Mouse (Mus musculus): ENCODE measurements at regions not wholly inside any gene's neighbourhood (a gene's known extent, or its start where the extent isn't known, plus 50 kb on each side); places are given as distances from the start of the nearest gene placed in this dataset.

DNA sequence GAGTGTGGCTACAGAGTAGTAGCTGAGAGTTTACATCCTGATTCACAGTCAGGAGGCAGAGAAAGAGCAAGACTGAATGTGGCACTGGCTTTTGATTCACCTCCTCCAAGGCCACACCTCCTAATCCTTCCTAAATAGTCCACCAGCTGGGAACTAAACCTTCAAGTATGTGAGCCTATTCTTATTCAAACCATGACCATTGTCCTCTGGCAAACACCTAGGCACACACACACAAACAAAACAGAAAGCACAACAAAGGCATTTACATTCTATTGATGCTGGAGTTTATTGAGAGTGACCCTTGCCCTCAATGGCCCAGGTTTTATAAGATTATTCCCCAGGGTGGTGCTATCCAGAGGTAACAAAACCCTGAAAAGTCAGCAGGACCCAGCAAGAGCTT, 235.4 kb upstream of the Dynlrb2 start:
- no peak for TF ChIP-seq CHD2 (IDR thresholded peaks at IDR 0.05; ENCODE audit: low read length)
- H3K4me3 ChIP-seq (ENCODE audit: control insufficient read depth in 1 of 2, insufficient read depth in 1 of 2, low read depth in 2 of 2, low read length in 2 of 2): no peak overlapping the region
- no peaks in the 10 kb centered on the region for H3K36me3 ChIP-seq (ENCODE audit: control insufficient read depth in 1 of 2, insufficient read depth in 2 of 2, low read length in 2 of 2)
- H3K27me3 ChIP-seq (ENCODE audit: control insufficient read depth in 1 of 2, insufficient read depth in 2 of 2, low read length in 2 of 2): no peaks in the 10 kb centered on the region
- no peaks in the 10 kb centered on the region for H3K79me2 ChIP-seq (ENCODE audit: control insufficient read depth, insufficient read depth, low read length, poor library complexity)
- no peak overlapping the region for H3K9ac ChIP-seq (ENCODE audit: control insufficient read depth, low read depth, low read length, poor library complexity, severe bottlenecking)
- H3K9me3 ChIP-seq (replicated peaks; ENCODE audit: insufficient read depth, low read length): no peaks in the 10 kb centered on the region
- DNase-seq (ENCODE audit: low read depth, low spot score): no peak
- H3K27ac ChIP-seq (ENCODE audit: control insufficient read depth, low read depth, low read length): no peak overlapping the region
- H3K4me1 ChIP-seq (ENCODE audit: control insufficient read depth in 1 of 2, insufficient read depth in 2 of 2, low read length in 2 of 2): no peaks in the 10 kb centered on the region

DNA sequence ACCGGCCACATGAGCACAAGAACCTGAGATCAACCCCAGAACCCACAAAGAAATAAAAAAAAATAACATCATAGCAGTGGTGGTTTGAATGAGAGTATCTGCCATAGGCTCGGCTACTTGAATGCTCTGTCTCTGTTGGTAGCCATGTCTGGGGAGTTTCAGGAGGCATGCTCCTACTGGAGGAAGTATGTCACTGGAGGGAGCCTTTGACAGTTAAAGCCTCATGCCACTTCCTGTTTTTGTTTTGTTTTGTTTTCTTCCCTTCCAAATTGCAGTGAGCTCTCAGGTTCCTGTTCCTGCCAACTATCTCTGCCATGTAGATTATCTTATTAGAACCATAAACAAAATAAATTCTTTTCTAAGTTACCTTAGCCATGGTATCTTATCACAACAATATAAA, 236.1 kb upstream of the Dynlrb2 start:
- H3K9ac ChIP-seq (ENCODE audit: control insufficient read depth, low read depth, low read length, poor library complexity, severe bottlenecking): no peak overlapping the region
- H3K36me3 ChIP-seq (ENCODE audit: control insufficient read depth in 1 of 2, insufficient read depth in 2 of 2, low read length in 2 of 2): no peaks in the 10 kb centered on the region
- H3K4me1 ChIP-seq (ENCODE audit: control insufficient read depth in 1 of 2, insufficient read depth in 2 of 2, low read length in 2 of 2): no peaks in the 10 kb centered on the region
- H3K9me3 ChIP-seq (replicated peaks; ENCODE audit: insufficient read depth, low read length): no peaks in the 10 kb centered on the region
- H3K27me3 ChIP-seq (ENCODE audit: control insufficient read depth in 1 of 2, insufficient read depth in 2 of 2, low read length in 2 of 2): no peaks in the 10 kb centered on the region
- no peak overlapping the region for H3K4me3 ChIP-seq (ENCODE audit: control insufficient read depth in 1 of 2, insufficient read depth in 1 of 2, low read depth in 2 of 2, low read length in 2 of 2)
- no peak overlapping the region for H3K27ac ChIP-seq (ENCODE audit: control insufficient read depth, low read depth, low read length)
- no peak for DNase-seq (ENCODE audit: low read depth, low spot score)
- H3K79me2 ChIP-seq (ENCODE audit: control insufficient read depth, insufficient read depth, low read length, poor library complexity): no peaks in the 10 kb centered on the region
- TF ChIP-seq JUND (IDR thresholded peaks at IDR 0.05; ENCODE audit: low read depth, low read length): no peak

DNA sequence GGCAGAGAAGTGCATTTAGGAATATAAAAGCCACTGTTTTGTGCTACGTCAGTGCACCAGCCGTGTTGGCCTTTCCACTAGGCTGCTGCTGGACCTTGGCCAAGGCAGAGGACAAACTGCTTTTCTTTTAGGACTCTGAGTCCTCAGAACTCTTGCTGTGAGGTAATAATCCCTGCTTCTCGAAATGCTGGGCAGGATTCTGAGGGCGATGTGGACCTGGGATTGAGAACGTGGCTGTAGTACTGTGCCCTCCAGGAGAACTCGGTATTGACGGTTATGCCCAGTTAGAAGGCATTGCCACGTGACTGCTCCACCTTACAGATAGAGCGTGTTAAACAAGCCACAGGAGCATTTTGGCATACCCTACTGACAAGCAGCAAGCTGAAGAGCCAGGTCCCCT, 236.6 kb upstream of the Dynlrb2 start:
- Histone ChIP-seq H3K4me3 (ENCODE audit: control insufficient read depth in 1 of 2, insufficient read depth in 1 of 2, low read depth in 2 of 2, low read length in 2 of 2) (no peak overlapping the region), H3K79me2 (ENCODE audit: control insufficient read depth, insufficient read depth, low read length, poor library complexity) (no peaks in the 10 kb centered on the region), H3K27ac (ENCODE audit: control insufficient read depth, low read depth, low read length) (no peak overlapping the region), H3K36me3 (ENCODE audit: control insufficient read depth in 1 of 2, insufficient read depth in 2 of 2, low read length in 2 of 2) (no peaks in the 10 kb centered on the region), H3K9me3 (replicated peaks; ENCODE audit: insufficient read depth, low read length) (no peaks in the 10 kb centered on the region), H3K27me3 (ENCODE audit: control insufficient read depth in 1 of 2, insufficient read depth in 2 of 2, low read length in 2 of 2) (no peaks in the 10 kb centered on the region), H3K4me1 (ENCODE audit: control insufficient read depth in 1 of 2, insufficient read depth in 2 of 2, low read length in 2 of 2) (no peaks in the 10 kb centered on the region), H3K9ac (ENCODE audit: control insufficient read depth, low read depth, low read length, poor library complexity, severe bottlenecking) (no peak overlapping the region)
- no peak for DNase-seq (ENCODE audit: low read depth, low spot score)
- TF ChIP-seq TAL1 (IDR thresholded peaks at IDR 0.05; ENCODE audit: low read length) (no peak), EP300 (IDR thresholded peaks at IDR 0.05; ENCODE audit: low read depth in 1 of 2, low read length in 2 of 2) (no peak), SMC3 (IDR thresholded peaks at IDR 0.05; ENCODE audit: low read depth, low read length) (no peak)

DNA sequence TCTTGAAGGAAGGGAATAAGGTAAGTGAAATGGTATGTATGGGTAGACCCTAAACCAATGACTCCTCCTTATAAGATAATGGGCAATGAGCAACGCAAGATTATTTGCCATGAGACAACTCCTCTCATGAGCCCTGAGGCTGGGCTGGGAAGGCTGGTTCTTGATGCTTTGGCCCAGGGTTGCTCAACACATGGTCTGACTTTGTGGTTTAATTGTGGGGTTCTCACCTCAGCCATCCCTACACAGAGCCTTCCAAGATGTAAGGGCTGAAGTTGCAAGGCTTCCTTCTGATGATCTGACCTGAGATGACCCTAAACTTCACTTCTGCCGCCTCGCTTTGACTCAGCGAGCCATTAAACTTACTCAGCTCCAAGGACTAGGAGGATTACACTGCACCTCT, 237.8 kb upstream of the Dynlrb2 start:
- Histone ChIP-seq H3K9ac (ENCODE audit: control insufficient read depth, low read depth, low read length, poor library complexity, severe bottlenecking) (no peak overlapping the region), H3K9me3 (replicated peaks; ENCODE audit: insufficient read depth, low read length) (no peaks in the 10 kb centered on the region), H3K4me3 (ENCODE audit: control insufficient read depth in 1 of 2, insufficient read depth in 1 of 2, low read depth in 2 of 2, low read length in 2 of 2) (no peak overlapping the region), H3K4me1 (ENCODE audit: control insufficient read depth in 1 of 2, insufficient read depth in 2 of 2, low read length in 2 of 2) (no peaks in the 10 kb centered on the region), H3K36me3 (ENCODE audit: control insufficient read depth in 1 of 2, insufficient read depth in 2 of 2, low read length in 2 of 2) (no peaks in the 10 kb centered on the region), H3K27me3 (ENCODE audit: control insufficient read depth in 1 of 2, insufficient read depth in 2 of 2, low read length in 2 of 2) (no peaks in the 10 kb centered on the region), H3K79me2 (ENCODE audit: control insufficient read depth, insufficient read depth, low read length, poor library complexity) (no peaks in the 10 kb centered on the region), H3K27ac (ENCODE audit: control insufficient read depth, low read depth, low read length) (no peak overlapping the region)
- TF ChIP-seq ELF1 (IDR thresholded peaks at IDR 0.05; ENCODE audit: low read depth, low read length): no peak
- TF ChIP-seq SIN3A (IDR thresholded peaks at IDR 0.05; ENCODE audit: low read length): no peak
- no peak for TF ChIP-seq NRF1 (IDR thresholded peaks at IDR 0.05; ENCODE audit: insufficient read depth, low read depth, low read length, poor library complexity, severe bottlenecking)
- TF ChIP-seq UBTF (IDR thresholded peaks at IDR 0.05; ENCODE audit: borderline replicate concordance, insufficient read depth, low read depth, low read length): no peak
- TF ChIP-seq POLR2AphosphoS5 (IDR thresholded peaks at IDR 0.05; ENCODE audit: borderline replicate concordance, low read depth, low read length): no peak
- TF ChIP-seq GATA1 (IDR thresholded peaks at IDR 0.05; ENCODE audit: low read depth, low read length): no peak
- no peak for TF ChIP-seq CHD1 (IDR thresholded peaks at IDR 0.05; ENCODE audit: low read depth, low read length)
- TF ChIP-seq RCOR1 (IDR thresholded peaks at IDR 0.05; ENCODE audit: low read depth, low read length): no peak
- no peak for TF ChIP-seq SMC3 (IDR thresholded peaks at IDR 0.05; ENCODE audit: low read depth, low read length)
- no peak for TF ChIP-seq RAD21 (IDR thresholded peaks at IDR 0.05; ENCODE audit: low read depth, low read length)
- no peak for TF ChIP-seq ZNF384 (IDR thresholded peaks at IDR 0.05; ENCODE audit: low read depth, low read length)
- no peak for TF ChIP-seq POLR2AphosphoS2 (IDR thresholded peaks at IDR 0.05; ENCODE audit: low read length)
- TF ChIP-seq GABPA (IDR thresholded peaks at IDR 0.05; ENCODE audit: low read depth, low read length): no peak
- no peak for DNase-seq (ENCODE audit: low read depth, low spot score)

All from MEL (cell line).